Mouse (Mus musculus): ENCODE data around the gene Mgrn1.

- TF ChIP-seq CTCF (IDR thresholded peaks at IDR 0.05; ENCODE audit: low read depth, low read length) = no peak
- TF ChIP-seq POLR2A (IDR thresholded peaks at IDR 0.05; ENCODE audit: borderline replicate concordance, low read depth, low read length) = no peak
These were observed 46.4 kb downstream of the Mgrn1 start for GRCm38 (mm10) chr16:4932429-4932828.

Data from bone marrow macrophage, adult 2 months (primary cell).